Mouse (Mus musculus) MEL (cell line): ENCODE data around the gene Mea1. TPM values are rescaled to one million over a fixed set of nuclear protein-coding genes. Genes with fewer than 3 reads are reported as not detected.

ENCODE experiments used
- DNase-seq: peaks from one replicate; pipeline ENCODE4 v3.0.0; 2011; ENCODE audit warnings: low read depth, low spot score
- H3K27ac ChIP-seq: 2 replicates; pipeline ENCODE4 v1.5.1; 2012; ENCODE audit warnings: low read depth, mild to moderate bottlenecking, control low read depth, low read length, moderate library complexity; ENCODE audit not compliant: control insufficient read depth
- H3K27me3 ChIP-seq, 2 experiments: fragments of 150-350 bp in 1 of 2; sonication (generic) in 1 of 2; 2 replicates each; pipeline ENCODE4 v1.6.1; 2012; ENCODE audit warnings: low read length in 2 of 2, mild to moderate bottlenecking in 2 of 2, improper control_type of control experiment in 1 of 2, moderate library complexity in 1 of 2; ENCODE audit not compliant: insufficient read depth in 2 of 2, control insufficient read depth in 1 of 2
- H3K36me3 ChIP-seq, 2 experiments: 2 replicates each; pipeline ENCODE4 v1.6.1; 2012 to 2014; ENCODE audit warnings: low read length in 2 of 2, improper control_type of control experiment in 1 of 2, inconsistent platforms in 1 of 2, mild to moderate bottlenecking in 1 of 2; ENCODE audit not compliant: insufficient read depth in 2 of 2, control insufficient read depth in 1 of 2
- H3K4me1 ChIP-seq, 2 experiments: fragments of 150-350 bp in 1 of 2; sonication (generic) in 1 of 2; 2 replicates each; pipeline ENCODE4 v1.6.1; 2012; ENCODE audit warnings: low read length in 2 of 2, improper control_type of control experiment in 1 of 2, mild to moderate bottlenecking in 1 of 2; ENCODE audit not compliant: insufficient read depth in 2 of 2, control insufficient read depth in 1 of 2
- H3K4me3 ChIP-seq, 2 experiments: fragments of 150-350 bp in 1 of 2; sonication (generic) in 1 of 2; 2 replicates each; pipeline ENCODE4 v1.5.1; 2012; ENCODE audit warnings: low read depth in 2 of 2, low read length in 2 of 2, mild to moderate bottlenecking in 2 of 2, moderate library complexity in 2 of 2, control low read depth in 1 of 2, improper control_type of control experiment in 1 of 2; ENCODE audit not compliant: control insufficient read depth in 1 of 2, insufficient read depth in 1 of 2
- H3K79me2 ChIP-seq: 2 replicates; pipeline ENCODE4 v1.6.1; 2012; ENCODE audit warnings: mild to moderate bottlenecking, low read length, moderate library complexity; ENCODE audit not compliant: control insufficient read depth, poor library complexity, insufficient read depth
- H3K9ac ChIP-seq: 2 replicates; pipeline ENCODE4 v1.6.1; 2012; ENCODE audit warnings: low read depth, mild to moderate bottlenecking, control low read depth, low read length, moderate library complexity; ENCODE audit not compliant: control insufficient read depth, poor library complexity, severe bottlenecking
- H3K9me3 ChIP-seq: fragments of 150-350 bp; sonication (generic); replicated peaks from 2 replicates; pipeline ENCODE4 v1.6.1; 2012; ENCODE audit warnings: mild to moderate bottlenecking, low read length, improper control_type of control experiment, moderate library complexity; ENCODE audit not compliant: insufficient read depth
- BHLHE40 ChIP-seq: IDR thresholded peaks from 2 replicates; pipeline ENCODE4 v1.6.1; 2012; ENCODE audit warnings: low read depth, mild to moderate bottlenecking, inconsistent platforms, low read length, improper control_type of control experiment, borderline replicate concordance
- CTCF ChIP-seq, 3 experiments: IDR thresholded peaks in 2 of 3; conservative IDR thresholded peaks in 1 of 3; 2 replicates each; pipeline ENCODE4 v1.5.1; 2011 to 2012; ENCODE audit warnings: low read length in 3 of 3, low read depth in 2 of 3, mild to moderate bottlenecking in 2 of 3, improper control_type of control experiment in 1 of 3, inconsistent platforms in 1 of 3, mixed read lengths in 1 of 3, moderate library complexity in 1 of 3; ENCODE audit not compliant: control insufficient read depth in 1 of 3, insufficient read depth in 1 of 3, poor library complexity in 1 of 3, severe bottlenecking in 1 of 3
- E2F4 ChIP-seq: IDR thresholded peaks from 2 replicates; pipeline ENCODE4 v1.6.1; 2011; ENCODE audit warnings: low read depth, low read length, improper control_type of control experiment, borderline replicate concordance
- GABPA ChIP-seq: IDR thresholded peaks from 2 replicates; pipeline ENCODE4 v1.6.1; 2012; ENCODE audit warnings: low read depth, mild to moderate bottlenecking, inconsistent platforms, low read length, improper control_type of control experiment, moderate library complexity
- JUND ChIP-seq: IDR thresholded peaks from 2 replicates; pipeline ENCODE4 v1.6.1; 2011; ENCODE audit warnings: low read depth, mild to moderate bottlenecking, improper control_type of control experiment, low read length
- MAFK ChIP-seq: IDR thresholded peaks from 2 replicates; pipeline ENCODE4 v1.6.1; 2011; ENCODE audit warnings: low read depth, mild to moderate bottlenecking, low read length, improper control_type of control experiment, borderline replicate concordance
- MAX ChIP-seq: IDR thresholded peaks from 2 replicates; pipeline ENCODE4 v1.6.1; 2011; ENCODE audit warnings: low read length, improper control_type of control experiment
- MEF2A ChIP-seq: IDR thresholded peaks from 2 replicates; pipeline ENCODE4 v1.6.1; 2014; ENCODE audit warnings: low read depth, mild to moderate bottlenecking, inconsistent platforms, low read length, improper control_type of control experiment; ENCODE audit not compliant: poor library complexity, insufficient replicate concordance, severe bottlenecking; ENCODE audit errors: extremely low read depth
- MYB ChIP-seq: IDR thresholded peaks from 2 replicates; pipeline ENCODE4 v1.6.1; 2011; ENCODE audit warnings: mild to moderate bottlenecking, low read depth, low read length, improper control_type of control experiment
- MYC ChIP-seq: IDR thresholded peaks from 2 replicates; pipeline ENCODE4 v1.6.1; 2011; ENCODE audit warnings: low read depth, mild to moderate bottlenecking, low read length, improper control_type of control experiment, moderate library complexity
- POLR2AphosphoS5 ChIP-seq: IDR thresholded peaks from 2 replicates; pipeline ENCODE4 v1.6.1; 2012; ENCODE audit warnings: low read depth, borderline replicate concordance, mild to moderate bottlenecking, inconsistent platforms, low read length, moderate library complexity, mixed read lengths
- RAD21 ChIP-seq: IDR thresholded peaks from 2 replicates; pipeline ENCODE4 v1.6.1; 2011; ENCODE audit warnings: mild to moderate bottlenecking, low read depth, low read length, improper control_type of control experiment
- RCOR1 ChIP-seq: IDR thresholded peaks from 2 replicates; pipeline ENCODE4 v1.6.1; 2012; ENCODE audit warnings: low read depth, mild to moderate bottlenecking, inconsistent platforms, low read length, improper control_type of control experiment
- SMC3 ChIP-seq: IDR thresholded peaks from 2 replicates; pipeline ENCODE4 v1.6.1; 2011; ENCODE audit warnings: low read depth, low read length, improper control_type of control experiment
- TBP ChIP-seq: IDR thresholded peaks from 2 replicates; pipeline ENCODE4 v1.8.0; 2011; ENCODE audit warnings: low read depth, low read length, improper control_type of control experiment
- TCF12 ChIP-seq: IDR thresholded peaks from 2 replicates; pipeline ENCODE4 v1.6.1; 2014; ENCODE audit warnings: low read depth, mild to moderate bottlenecking, inconsistent platforms, low read length, improper control_type of control experiment, moderate library complexity
- USF2 ChIP-seq, 2 experiments: IDR thresholded peaks; 2 replicates each; pipeline ENCODE4 v1.6.1; 2011 to 2012; ENCODE audit warnings: improper control_type of control experiment in 2 of 2, low read length in 2 of 2, borderline replicate concordance in 1 of 2, inconsistent platforms in 1 of 2, low read depth in 1 of 2, mild to moderate bottlenecking in 1 of 2; ENCODE audit not compliant: insufficient read depth in 1 of 2
- ZNF384 ChIP-seq: IDR thresholded peaks from 2 replicates; pipeline ENCODE4 v1.6.1; 2012; ENCODE audit warnings: low read depth, mild to moderate bottlenecking, inconsistent platforms, low read length, improper control_type of control experiment
- polyA plus RNA-seq, 2 experiments: library from polyadenylated mRNA; stranded (reverse) in 1 of 2; unstranded in 1 of 2; fragments of >175 nt in 1 of 2; fragments of >200 nt in 1 of 2; gene quantifications; 2 replicates each; pipeline versions ENCODE4 v1.2.1 to v1.2.4; 2012; ENCODE audit warnings: low replicate concordance in 2 of 2, low read depth in 1 of 2; ENCODE audit not compliant: insufficient read length in 2 of 2, insufficient read depth in 1 of 2, missing spikeins in 1 of 2
- total RNA-seq: library from RNA; depleted of rRNA; stranded (reverse); fragments of 300-350 nt; gene quantifications from 2 replicates; pipeline ENCODE4 v1.2.3, GENCODE M21; 2012

Mea1 gene
- total and polyA plus RNA-seq, 3 experiments = 84.0 to 124 TPM; not detected in 1

- Histone ChIP-seq H3K4me1 (peaks cover 0 to 11% of the 10 kb centered on the region in 2 experiments; a peak in 2 of 4 replicates), H3K9ac (no peak overlapping the region), H3K27ac (no peak overlapping the region), H3K4me3 (no peak overlapping the region), H3K36me3 (no peaks in the 10 kb centered on the region)
- no peak for DNase-seq
- TF ChIP-seq MYB = no peak
- no peak for TF ChIP-seq MEF2A
- no peak for TF ChIP-seq SMC3
- TF ChIP-seq GABPA = no peak
- TF ChIP-seq MAFK = no peak
- TF ChIP-seq, all 39 proteins: peak for 0
- Histone ChIP-seq H3K9me3 (no peaks in the 10 kb centered on the region), H3K79me2 (no peaks in the 10 kb centered on the region), H3K27me3 (no peaks in the 10 kb centered on the region)
Measured at GRCm38 (mm10) chr17:46639929-46640328, 38.7 kb upstream of the Mea1 start.

GRCm38 (mm10) chr17:46642060-46642459 is 36.5 kb upstream of the Mea1 start:
- H3K9me3 ChIP-seq = no peaks in the 10 kb centered on the region
- no peak for DNase-seq
- TF ChIP-seq ZNF384 (no peak), CTCF (IDR thresholded peaks at IDR 0.05 in 2 of 3, conservative IDR thresholded peaks at IDR 0.05 in 1 of 3; ENCODE audit: control insufficient read depth in 1 of 3, insufficient read depth in 1 of 3, low read depth in 2 of 3, low read length in 3 of 3, poor library complexity in 1 of 3, severe bottlenecking in 1 of 3) (no peak), TCF12 (no peak), MYC (no peak), GABPA (no peak), USF2 (IDR thresholded peaks at IDR 0.05; ENCODE audit: borderline replicate concordance in 1 of 2, insufficient read depth in 1 of 2, low read depth in 1 of 2, low read length in 2 of 2) (no peak), MAX (no peak), RAD21 (no peak), E2F4 (no peak), BHLHE40 (no peak), RCOR1 (no peak), JUND (no peak), POLR2AphosphoS5 (no peak), TBP (no peak)
- peaks cover 0 to 4% of the 10 kb centered on the region in 2 experiments; a peak in 2 of 4 replicates for H3K36me3 ChIP-seq
- peaks cover 5% of the 10 kb centered on the region for H3K79me2 ChIP-seq
- H3K4me1 ChIP-seq = peaks cover 0 to 8% of the 10 kb centered on the region in 2 experiments; a peak in 1 of 4 replicates
- H3K27me3 ChIP-seq = no peaks in the 10 kb centered on the region
- no peak overlapping the region for H3K9ac ChIP-seq
- H3K27ac ChIP-seq = no peak overlapping the region
- H3K4me3 ChIP-seq = no peak overlapping the region
